Mouse (Mus musculus): ENCODE data around the gene Pcbd2. TPM values are rescaled to one million over a fixed set of nuclear protein-coding genes. Genes with fewer than 3 reads are reported as not detected.
A peak's percentile ranks its signal among the peaks of the same experiment; 100 is the strongest.
"Not testable (repeated sequence)": the region's sequence is repeated elsewhere in the genome, so short reads cannot be mapped to it uniquely, and the experiment has no call there.

Gene Pcbd2
- 10 to 100 TPM; 55.0 to 56.2 TPM for total RNA-seq (2021)
- long read RNA-seq, experiment 1, transcript Pcbd2-201 (4 exons, 544 nt): major isoform, 47 of 66 reads
- long read RNA-seq, experiment 1, partial matches to known transcripts: 7 of 66 reads
- long read RNA-seq, experiment 1, other reads (novel, unspliced or antisense): 12 of 66 reads
- long read RNA-seq, experiment 2, transcript Pcbd2-201 (4 exons, 544 nt): major isoform, 28 of 52 reads
- long read RNA-seq, experiment 2, partial matches to known transcripts: 10 of 52 reads
- long read RNA-seq, experiment 2, other reads (novel, unspliced or antisense): 14 of 52 reads

DNA sequence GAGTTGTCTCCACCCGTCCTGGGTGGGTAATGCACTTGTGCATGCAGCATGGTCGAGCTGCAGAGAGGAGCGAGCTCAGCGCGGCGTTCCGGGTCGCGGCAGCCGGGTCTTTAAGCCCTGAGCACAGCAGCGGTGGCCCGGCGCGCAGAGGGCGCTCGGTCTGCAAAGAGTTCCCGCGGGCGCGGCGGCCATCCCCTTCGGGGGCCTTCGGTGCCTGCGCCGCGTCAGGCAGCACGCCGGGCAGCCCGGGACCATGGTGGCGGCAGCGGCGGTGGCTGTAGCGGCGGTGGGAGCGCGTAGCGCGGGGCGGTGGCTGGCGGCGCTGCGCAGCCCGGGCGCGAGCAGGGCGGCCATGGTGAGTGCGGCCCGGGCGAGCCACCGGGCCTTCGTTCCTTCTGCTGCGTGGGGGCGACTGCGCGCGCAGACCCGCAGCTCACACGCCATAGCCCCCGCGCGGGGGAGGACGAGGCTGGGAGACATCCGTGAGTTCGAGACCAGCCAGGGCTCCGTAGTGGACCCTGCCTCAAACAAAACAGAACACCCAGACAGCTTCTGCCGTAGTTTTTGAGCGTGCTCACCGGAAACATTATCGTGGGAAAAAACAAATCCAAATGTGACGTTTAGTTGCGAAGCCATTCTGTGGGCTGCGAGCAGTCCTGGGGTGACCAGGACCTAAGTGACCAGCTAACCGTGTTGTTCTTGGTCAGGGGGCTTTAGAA, at the start of gene Pcbd2:
TSS of gene Pcbd2 (plus strand) at position 249 of the 719 bp plus-strand sequence.
- peak; percentile 74 to 87 for DNase-seq (ENCODE audit: low spot score in 2 of 2)

- no peak for DNase-seq (ENCODE audit: low spot score in 2 of 2)
Observed at GRCm38 (mm10) chr13:55682201-55682600, 45.0 kb upstream of the Pcbd2 start.

- no peak for DNase-seq (ENCODE audit: low spot score in 2 of 2)
Observed at GRCm38 (mm10) chr13:55683581-55683980, 43.6 kb upstream of the Pcbd2 start.

DNA sequence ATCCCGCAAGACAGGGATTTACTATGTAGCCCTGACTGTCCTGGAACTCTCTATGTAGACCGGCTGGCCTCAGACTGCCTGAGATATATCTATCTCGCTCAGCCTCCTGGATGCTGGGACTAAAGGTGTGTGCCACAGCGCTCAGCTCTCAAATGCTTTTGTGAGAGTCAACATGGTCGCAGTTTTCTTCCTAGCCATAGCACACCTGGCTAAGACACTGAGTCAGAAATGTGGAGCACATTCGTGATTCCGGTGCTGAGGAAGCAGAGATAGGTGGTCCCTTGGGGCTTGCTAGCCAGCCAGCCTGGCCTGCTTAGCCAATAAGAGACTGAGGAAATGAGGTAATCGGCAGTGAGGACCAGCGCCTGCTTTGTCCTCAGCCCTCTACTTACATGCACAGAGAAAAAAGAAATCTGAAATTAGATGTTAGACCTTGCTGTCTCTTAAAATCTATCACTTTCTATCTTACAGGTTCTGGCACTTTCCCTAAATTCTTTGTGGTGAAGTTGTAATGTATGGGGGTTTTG, 41.0 kb upstream of the Pcbd2 start:
- DNase-seq (ENCODE audit: low spot score in 2 of 2): no peak

GRCm38 (mm10) chr13:55687927-55688602, 39.1 kb upstream of the Pcbd2 start:
- DNase-seq (ENCODE audit: low spot score in 2 of 2): no peak

DNA sequence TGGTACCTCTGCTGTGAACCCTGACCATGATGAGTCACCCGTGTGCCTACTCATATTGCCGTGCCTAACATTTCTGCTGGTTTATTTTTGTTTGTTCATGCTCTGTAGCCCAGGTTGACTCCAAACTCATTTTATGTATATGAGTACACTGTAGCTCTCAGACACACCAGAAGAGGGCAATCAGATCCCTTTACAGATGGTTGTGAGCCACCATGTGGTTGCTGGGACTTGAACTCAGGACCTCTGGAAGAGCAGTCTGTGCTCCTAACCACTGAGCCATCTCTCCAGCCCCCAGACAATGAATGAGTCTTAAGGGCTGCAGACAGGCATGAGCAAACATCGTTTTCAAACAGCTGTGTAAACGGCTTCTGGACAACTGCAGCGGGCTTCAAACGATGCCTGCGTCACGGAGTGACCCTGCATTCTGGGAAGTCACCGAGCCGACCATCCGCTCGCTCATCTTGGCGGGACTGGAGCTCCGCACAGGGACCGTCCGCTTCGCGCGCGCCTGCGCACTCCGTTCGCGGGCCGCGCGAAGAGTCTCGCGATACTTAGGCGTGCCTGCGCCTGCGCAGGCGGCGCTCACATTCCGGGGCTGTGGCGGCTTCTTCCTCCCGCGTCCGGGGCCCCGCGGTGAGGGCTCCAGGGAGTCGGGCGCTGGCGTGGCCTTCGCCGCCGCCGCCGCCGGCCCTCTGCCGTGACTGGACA, 34.5 kb upstream of the Pcbd2 start, which contains the start of gene B230219D22Rik:
TSS of gene B230219D22Rik (plus strand) at position 590 of the 708 bp plus-strand sequence.
- DNase-seq (ENCODE audit: low spot score in 2 of 2): peak; percentile 80 to 84

DNA sequence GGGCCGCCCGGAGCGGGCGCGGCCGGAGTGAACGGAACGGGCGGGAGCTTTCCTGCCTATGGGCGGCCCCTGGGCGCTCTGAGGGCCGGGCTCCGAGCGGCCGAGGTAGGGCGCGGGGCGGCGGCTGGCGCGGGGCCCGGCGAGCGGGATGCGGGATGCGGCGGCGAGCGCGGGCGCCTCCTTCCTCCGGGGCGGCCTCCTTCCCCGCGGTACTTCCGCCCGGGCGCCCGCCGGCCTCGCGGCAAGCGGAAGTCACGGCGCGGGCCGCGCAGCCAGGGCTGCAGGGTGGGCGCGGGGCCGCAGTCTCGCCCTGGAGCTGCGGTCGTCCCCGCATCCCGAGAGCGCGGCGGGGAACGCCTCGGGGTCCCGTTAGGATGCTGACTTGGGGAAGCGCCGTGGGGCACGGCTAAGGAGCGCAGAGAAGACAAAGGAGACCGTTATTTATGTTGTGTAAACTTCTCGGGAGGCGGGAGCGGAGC, 33.9 kb upstream of the Pcbd2 start:
- peak in 1 of 2 experiments; percentile 12 for DNase-seq (ENCODE audit: low spot score in 2 of 2)

GRCm38 (mm10) chr13:55694110-55694509, 33.1 kb upstream of the Pcbd2 start:
- no peak for DNase-seq (ENCODE audit: low spot score in 2 of 2)

DNA sequence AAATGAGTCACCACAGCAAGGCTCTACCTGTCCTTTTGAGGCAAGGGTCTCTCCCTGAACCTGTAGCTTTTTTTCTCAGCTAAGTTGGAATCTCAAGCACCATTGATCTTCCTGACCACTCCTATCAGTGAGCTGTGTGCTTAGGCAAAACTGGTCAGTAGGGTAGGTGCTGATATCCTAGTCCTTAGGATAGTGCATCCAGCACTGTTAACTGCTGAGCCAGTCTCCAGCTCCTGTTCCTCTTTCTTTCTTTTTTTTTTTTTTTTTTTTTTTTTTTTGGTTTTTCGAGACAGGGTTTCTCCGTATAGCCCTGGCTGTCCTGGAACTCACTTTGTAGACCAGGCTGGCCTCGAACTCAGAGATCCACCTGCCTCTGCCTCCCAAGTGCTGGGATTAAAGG, 31.2 kb upstream of the Pcbd2 start:
- not testable (repeated sequence) for DNase-seq (ENCODE audit: low spot score in 2 of 2)

DNA sequence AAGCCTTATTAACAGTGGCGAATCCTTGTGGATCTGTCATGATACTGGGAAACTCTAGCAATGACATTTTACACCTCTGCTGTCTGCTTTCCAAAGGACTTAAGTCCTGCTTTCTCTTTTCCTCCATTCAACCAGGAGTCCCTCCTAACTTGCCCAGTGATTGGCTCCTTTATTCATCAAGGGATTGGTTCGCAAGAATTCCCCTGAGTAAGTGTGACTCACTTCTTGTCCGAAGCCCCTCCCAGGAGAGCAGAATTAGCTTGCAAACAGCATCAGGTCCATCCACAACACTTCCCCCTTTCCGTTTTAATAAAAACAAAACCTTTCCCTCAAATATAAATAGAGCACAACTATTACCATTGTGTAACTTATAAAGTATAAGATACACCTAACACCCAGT, 22.9 kb upstream of the Pcbd2 start:
- DNase-seq (ENCODE audit: low spot score in 2 of 2): no peak

DNA sequence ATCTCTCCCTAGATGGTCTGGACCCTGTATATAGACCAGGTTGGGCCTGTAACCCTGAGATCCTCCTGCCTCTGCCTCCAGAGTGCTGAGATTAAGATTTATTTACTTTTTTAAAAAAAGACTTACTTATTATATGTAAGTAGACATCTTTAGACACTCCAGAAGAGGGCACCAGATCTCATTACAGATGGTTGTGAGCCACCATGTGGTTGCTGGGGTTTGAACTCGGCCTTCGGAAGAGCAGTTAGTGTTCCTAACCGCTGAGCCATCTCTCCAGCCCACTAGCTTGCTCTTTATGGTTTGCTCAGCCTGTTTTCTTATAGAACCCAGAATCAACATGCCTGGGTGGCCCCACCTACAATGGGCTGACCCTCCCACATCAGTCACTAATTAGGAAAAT, 14.3 kb upstream of the Pcbd2 start:
- no peak for DNase-seq (ENCODE audit: low spot score in 2 of 2)

- peak; percentile 83 to 86 for DNase-seq (ENCODE audit: low spot score in 2 of 2)
Observed at GRCm38 (mm10) chr13:55714501-55715166, 12.5 kb upstream of the Pcbd2 start, which contains the start of gene Txndc15. TSS of gene Txndc15 (plus strand) at chr13:55714650.

DNA sequence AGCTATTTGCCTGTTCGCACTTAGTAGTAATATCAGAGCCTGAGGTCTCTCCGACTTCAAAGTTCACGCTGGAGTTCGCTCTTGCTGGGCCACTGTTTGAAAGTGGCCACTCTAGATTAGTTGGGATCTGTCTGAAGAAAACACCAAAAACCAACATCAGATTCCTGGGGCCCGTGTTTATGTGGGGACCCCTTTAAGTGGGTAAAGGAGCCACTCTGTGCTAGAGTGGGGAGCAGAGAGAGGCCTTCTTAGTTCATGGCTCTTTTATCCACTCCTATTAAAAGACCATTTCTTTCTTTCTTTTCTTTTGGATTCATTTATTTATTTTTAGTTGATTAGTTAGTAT, 12.0 kb upstream of the Pcbd2 start:
- no peak for DNase-seq (ENCODE audit: low spot score in 2 of 2)

- DNase-seq (ENCODE audit: low spot score in 2 of 2): no peak
Observed at GRCm38 (mm10) chr13:55715908-55716510, 11.2 kb upstream of the Pcbd2 start.

DNA sequence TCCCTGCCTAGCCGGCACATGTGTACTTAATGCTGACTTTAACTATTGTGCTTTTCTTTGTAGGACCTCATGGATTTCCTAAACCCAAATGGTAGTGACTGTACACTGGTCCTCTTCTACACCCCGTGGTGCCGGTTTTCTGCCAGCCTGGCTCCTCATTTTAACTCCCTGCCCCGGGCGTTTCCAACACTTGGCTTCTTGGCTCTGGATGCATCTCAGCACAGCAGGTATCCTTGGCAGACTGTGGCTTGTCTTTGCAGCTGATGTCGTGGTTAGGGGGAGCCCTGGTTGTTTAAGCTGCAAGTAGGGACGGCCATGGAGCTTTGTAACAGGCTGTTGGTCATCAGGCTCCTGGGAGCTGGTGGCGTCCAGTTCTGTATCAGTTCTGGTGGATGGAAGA, 5.7 kb upstream of the Pcbd2 start:
- no peak for DNase-seq (ENCODE audit: low spot score in 2 of 2)

- no peak for DNase-seq (ENCODE audit: low spot score in 2 of 2)
Observed at GRCm38 (mm10) chr13:55721995-55722394, 5.2 kb upstream of the Pcbd2 start.

GRCm38 (mm10) chr13:55726598-55727119, 509 bp upstream of the Pcbd2 start:
- no peak for DNase-seq (ENCODE audit: low spot score in 2 of 2)

DNA sequence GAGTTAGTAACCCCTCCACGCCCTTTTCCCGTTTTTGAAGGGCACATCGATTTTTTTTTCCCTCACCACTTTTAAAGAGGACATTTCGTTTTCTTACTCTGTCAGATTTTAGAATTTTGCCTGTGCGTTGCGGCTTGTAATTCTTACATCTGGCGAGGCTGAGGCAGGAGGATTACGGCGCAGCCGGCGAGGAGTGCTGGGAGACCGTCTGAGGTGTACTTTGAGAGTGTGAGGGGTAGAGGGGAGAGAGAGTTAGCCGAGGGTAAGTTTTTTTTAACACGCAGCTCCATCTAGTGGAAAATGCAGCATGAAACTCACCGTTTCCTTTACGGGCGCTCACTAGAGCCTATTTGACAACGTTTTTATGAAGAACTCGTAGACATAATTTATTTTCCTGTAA, 671 bp downstream of the Pcbd2 start:
- DNase-seq (ENCODE audit: low spot score in 2 of 2): peak in 1 of 2 experiments; percentile 47

GRCm38 (mm10) chr13:55730716-55731115, 3.5 kb downstream of the Pcbd2 start:
- DNase-seq (ENCODE audit: low spot score in 2 of 2): no peak

- DNase-seq (ENCODE audit: low spot score in 2 of 2): no peak
Observed at GRCm38 (mm10) chr13:55732121-55732520, 5.0 kb downstream of the Pcbd2 start.

Measured in adrenal gland, postnatal 4 days (tissue).